Mouse (Mus musculus): ENCODE data around the gene Crebbp.

- no peak for TF ChIP-seq CTCF (IDR thresholded peaks at IDR 0.05; ENCODE audit: low read depth)
- TF ChIP-seq EP300 (IDR thresholded peaks at IDR 0.05; ENCODE audit: low read depth): no peak
Observed at GRCm38 (mm10) chr16:4044093-4044492, 169.7 kb downstream of the Crebbp start.

Measured in heart, postnatal 0 days (tissue).